Mouse (Mus musculus): ENCODE data around the gene Gm10563.

- no peak for TF ChIP-seq CTCF (IDR thresholded peaks at IDR 0.05)
- no peak for TF ChIP-seq EP300 (IDR thresholded peaks at IDR 0.05; ENCODE audit: insufficient read depth, low read depth, low read length)
Observed at GRCm38 (mm10) chr4:155658961-155659360, 13.8 kb upstream of the Gm10563 start.
